Mouse (Mus musculus) ES-Bruce4 (cell line): ENCODE data around the gene Ids. TPM values are rescaled to one million over a fixed set of nuclear protein-coding genes. Genes with fewer than 3 reads are reported as not detected.
"Not testable (repeated sequence)": the region's sequence is repeated elsewhere in the genome, so short reads cannot be mapped to it uniquely, and the experiment has no call there.

Experiments used
- H3K27ac ChIP-seq: 2 replicates; pipeline ENCODE4 v1.5.1; 2012; ENCODE audit warnings: low read length, inconsistent platforms; ENCODE audit not compliant: insufficient read depth
- H3K27me3 ChIP-seq: 2 replicates; pipeline ENCODE4 v1.6.1; 2012; ENCODE audit warnings: mild to moderate bottlenecking, low read length, inconsistent platforms; ENCODE audit not compliant: control insufficient read depth, poor library complexity, insufficient read depth, severe bottlenecking
- H3K36me3 ChIP-seq: 2 replicates; pipeline ENCODE4 v1.6.1; 2012; ENCODE audit warnings: inconsistent platforms, mild to moderate bottlenecking, low read length, moderate library complexity; ENCODE audit not compliant: control insufficient read depth, poor library complexity, insufficient read depth, severe bottlenecking
- H3K4me1 ChIP-seq: one replicate; pipeline ENCODE4 v1.8.1; 2011; ENCODE audit warnings: low read length; ENCODE audit not compliant: control insufficient read depth, insufficient read depth
- H3K4me3 ChIP-seq: 2 replicates; pipeline ENCODE4 v1.5.1; 2011; ENCODE audit warnings: low read depth, mild to moderate bottlenecking, low read length
- H3K9ac ChIP-seq: 2 replicates; pipeline ENCODE4 v1.6.1; 2012; ENCODE audit warnings: low read depth, mild to moderate bottlenecking, inconsistent platforms; ENCODE audit not compliant: poor library complexity, severe bottlenecking
- H3K9me3 ChIP-seq: replicated peaks from 2 replicates; pipeline ENCODE4 v1.6.1; 2012; ENCODE audit warnings: mild to moderate bottlenecking, low read length, inconsistent platforms; ENCODE audit not compliant: control insufficient read depth, poor library complexity, insufficient read depth, severe bottlenecking
- CTCF ChIP-seq: IDR thresholded peaks from one replicate; pipeline ENCODE4 v1.8.1; 2011; ENCODE audit warnings: low read depth, low read length
- EP300 ChIP-seq: IDR thresholded peaks from 2 replicates; pipeline ENCODE4 v1.6.1; 2011; ENCODE audit warnings: low read depth, low read length; ENCODE audit not compliant: insufficient read depth
- POLR2A ChIP-seq: IDR thresholded peaks from one replicate; pipeline ENCODE4 v1.8.1; 2011; ENCODE audit warnings: low read length; ENCODE audit not compliant: insufficient read depth
- polyA plus RNA-seq: library from polyadenylated mRNA; stranded (reverse); fragments of >200 nt; gene quantifications from 2 replicates; pipeline ENCODE4 v1.2.4, GENCODE M21; 2011; ENCODE audit warnings: low read depth; ENCODE audit not compliant: missing spikeins, insufficient read depth, insufficient read length

Gene Ids
- 18.3 and 19.0 TPM in 2 replicates for polyA plus RNA-seq

DNA sequence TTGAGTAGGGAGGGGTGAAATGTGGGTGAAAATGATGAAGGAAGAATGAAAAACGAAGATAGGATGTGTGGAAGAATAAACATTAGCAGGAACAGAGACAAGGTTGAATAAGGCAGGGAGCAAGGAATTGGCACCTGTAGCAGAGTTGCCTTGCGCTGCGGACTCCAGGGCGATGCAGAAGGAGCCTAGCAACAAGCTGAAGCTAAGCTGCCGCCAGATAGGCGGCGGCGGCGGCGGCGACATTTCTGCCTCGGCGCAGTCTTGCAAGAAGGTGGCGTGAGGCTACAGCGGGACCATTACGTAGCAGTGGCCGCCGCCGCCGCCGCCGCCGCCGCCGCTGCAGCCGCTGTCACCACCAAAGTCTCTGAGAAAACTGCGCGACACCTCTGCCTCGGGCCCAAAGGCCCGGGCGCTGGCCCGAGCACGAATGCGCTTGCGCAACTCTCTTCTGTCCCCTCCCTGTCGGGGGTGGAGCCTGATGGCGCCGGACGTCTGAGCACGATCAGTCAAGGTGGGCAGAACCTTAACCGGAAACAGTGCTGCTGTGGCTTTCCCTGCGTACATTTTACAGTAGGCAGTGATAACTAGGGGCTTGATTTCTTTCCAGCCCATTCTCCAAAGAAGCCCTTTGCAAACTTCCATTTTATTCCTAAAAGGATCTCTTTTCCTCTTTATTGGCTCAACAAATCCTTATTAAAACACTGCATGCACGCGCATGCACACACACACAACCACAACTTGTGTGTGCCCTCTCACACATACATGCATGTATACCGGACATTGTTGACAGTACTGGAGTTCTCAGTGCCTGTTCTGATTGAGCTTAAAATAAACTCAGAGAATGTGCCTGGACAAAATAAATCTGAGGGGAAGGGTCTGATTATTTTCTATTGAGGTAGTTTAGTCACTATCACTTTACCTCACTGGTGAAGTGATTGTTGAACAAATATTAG lies at the start of gene Ids:
Gene Ids, minus strand, starts transcription at position 424 of the 953 bp plus-strand sequence.
- H3K9ac ChIP-seq = peak within 1 kb of the TSS; percentile 37
- H3K27me3 ChIP-seq = no peaks in the 10 kb centered on the region
- no peaks in the 10 kb centered on the region for H3K9me3 ChIP-seq
- TF ChIP-seq CTCF = no peak
- TF ChIP-seq POLR2A = no peak
- TF ChIP-seq EP300 = no peak
- no peaks in the 10 kb centered on the region for H3K4me1 ChIP-seq
- H3K27ac ChIP-seq = no peak within 1 kb of the TSS
- H3K36me3 ChIP-seq = no peaks in the 10 kb centered on the region
- peak within 1 kb of the TSS; percentile 48 for H3K4me3 ChIP-seq

DNA sequence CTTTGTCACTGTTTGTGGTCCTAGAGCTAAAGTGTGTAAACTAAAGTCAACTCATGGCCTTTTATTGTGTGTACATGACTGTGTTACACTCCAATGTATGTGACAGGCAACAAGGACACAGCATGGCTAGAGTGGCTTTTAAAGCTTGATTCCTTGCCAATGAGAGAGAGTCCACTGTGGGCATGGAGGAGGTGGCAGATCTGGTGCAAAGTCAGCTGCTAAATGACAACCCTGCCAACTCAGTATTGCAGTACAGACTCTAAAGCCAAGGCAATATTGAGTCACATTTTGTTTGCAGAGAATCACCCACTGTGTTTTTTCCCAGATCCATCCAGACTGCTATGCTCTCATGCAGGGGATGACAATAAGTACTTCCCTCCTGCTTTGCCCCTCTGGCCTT lies 27.8 kb upstream of the Ids start:
- not testable (repeated sequence) for H3K4me3 ChIP-seq, H3K9ac ChIP-seq, H3K36me3 ChIP-seq, H3K27ac ChIP-seq, H3K9me3 ChIP-seq, H3K4me1 ChIP-seq, H3K27me3 ChIP-seq

DNA sequence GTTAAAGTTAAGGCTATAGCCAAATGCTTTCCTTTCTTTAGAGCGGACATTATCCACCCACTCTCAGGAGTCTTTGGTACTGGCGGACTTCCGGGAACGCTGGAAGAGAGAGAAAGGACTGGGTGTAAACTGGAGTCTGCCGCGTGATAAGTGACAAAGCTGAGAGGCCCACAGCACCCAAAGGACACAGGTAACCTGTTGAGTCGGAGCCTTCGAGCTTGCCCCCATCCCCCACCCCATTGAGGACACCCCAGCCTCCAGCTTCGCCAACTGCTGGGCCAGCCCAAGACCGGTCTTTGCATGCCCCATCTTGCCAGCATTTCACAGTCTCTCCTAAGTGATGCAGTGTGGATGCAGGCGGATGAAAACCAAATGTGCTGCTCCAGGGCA lies 21.1 kb upstream of the Ids start:
- Histone ChIP-seq H3K27ac (0 out of 2 replicates have a peak overlapping the region, but pooled peaks have one; percentile 19), H3K36me3 (peaks cover 6% of the 10 kb centered on the region; the same call in 1 of the 2 replicates), H3K4me3 (peak overlapping the region; percentile 96), H3K4me1 (no peaks in the 10 kb centered on the region), H3K9me3 (no peaks in the 10 kb centered on the region), H3K9ac (peak overlapping the region; percentile 70), H3K27me3 (no peaks in the 10 kb centered on the region)
- TF ChIP-seq POLR2A (no peak), EP300 (no peak), CTCF (no peak)

DNA sequence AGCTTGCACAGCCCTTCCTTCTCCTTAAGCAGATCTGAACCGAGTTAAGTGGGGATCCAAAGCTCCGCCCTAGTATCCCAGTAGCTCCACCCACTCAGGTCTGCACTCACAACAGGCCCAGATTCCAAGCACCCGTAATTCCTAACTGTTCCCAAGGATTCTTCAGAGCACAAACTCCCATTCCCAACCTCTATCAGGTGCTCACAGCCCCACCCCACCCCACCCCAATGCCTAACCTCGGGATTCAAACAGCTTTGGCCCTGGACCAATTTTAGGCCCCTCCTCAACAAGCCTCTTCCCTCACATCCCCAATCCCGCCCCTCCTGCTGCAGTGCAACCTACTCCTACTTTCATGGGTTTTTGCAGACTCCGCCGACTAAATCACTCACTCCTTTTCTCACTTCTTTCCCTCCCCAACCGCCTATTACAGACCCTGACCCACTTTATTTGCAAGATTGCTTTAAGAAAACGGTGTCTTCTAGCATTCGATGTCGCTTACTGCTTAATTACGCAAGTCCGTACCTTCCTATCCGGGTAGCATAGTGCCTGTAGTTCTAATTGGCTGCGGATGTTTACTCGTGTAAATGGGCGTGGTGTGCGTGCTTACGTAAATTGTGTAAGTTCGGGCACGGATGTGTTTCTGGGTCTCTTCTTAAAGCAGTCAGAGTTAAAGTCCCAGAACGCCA lies 20.5 kb upstream of the Ids start, which contains the start of gene 1110012L19Rik:
Gene 1110012L19Rik, plus strand, starts transcription at position 602 of the 686 bp plus-strand sequence.
- no peaks in the 10 kb centered on the region for H3K4me1 ChIP-seq
- H3K27me3 ChIP-seq = no peaks in the 10 kb centered on the region
- peaks cover 6% of the 10 kb centered on the region; the same call in 1 of the 2 replicates for H3K36me3 ChIP-seq
- H3K27ac ChIP-seq = 0 out of 2 replicates have a peak within 1 kb of the TSS, but pooled peaks have one; percentile 19
- H3K9ac ChIP-seq = peak within 1 kb of the TSS; percentile 70
- TF ChIP-seq EP300 (no peak), POLR2A (no peak), CTCF (no peak)
- peak within 1 kb of the TSS; percentile 96 for H3K4me3 ChIP-seq
- H3K9me3 ChIP-seq = no peaks in the 10 kb centered on the region

DNA sequence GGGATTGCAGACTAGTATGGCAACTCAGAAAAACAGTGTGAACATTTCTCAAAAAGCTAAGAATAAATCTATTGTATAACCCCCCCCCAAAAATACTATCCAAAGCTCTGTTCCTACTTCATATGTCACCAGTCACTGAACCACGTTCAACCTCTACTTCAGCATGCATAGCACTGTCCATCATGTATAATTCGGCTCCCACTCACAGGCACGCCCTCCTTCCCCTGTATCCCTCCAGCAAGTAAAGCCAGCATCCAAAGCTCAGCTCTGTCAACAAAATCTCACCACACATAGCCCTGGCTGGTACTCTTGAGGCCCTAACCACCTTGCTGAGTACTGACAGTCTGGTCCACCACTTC lies 20.0 kb upstream of the Ids start:
- Histone ChIP-seq H3K27ac (no peak overlapping the region), H3K9me3 (no peaks in the 10 kb centered on the region), H3K4me3 (peak overlapping the region; percentile 96), H3K27me3 (no peaks in the 10 kb centered on the region), H3K4me1 (no peaks in the 10 kb centered on the region), H3K9ac (no peak overlapping the region), H3K36me3 (peaks cover 6% of the 10 kb centered on the region; the same call in 1 of the 2 replicates)
- TF ChIP-seq POLR2A = no peak
- no peak for TF ChIP-seq CTCF
- TF ChIP-seq EP300 = no peak

DNA sequence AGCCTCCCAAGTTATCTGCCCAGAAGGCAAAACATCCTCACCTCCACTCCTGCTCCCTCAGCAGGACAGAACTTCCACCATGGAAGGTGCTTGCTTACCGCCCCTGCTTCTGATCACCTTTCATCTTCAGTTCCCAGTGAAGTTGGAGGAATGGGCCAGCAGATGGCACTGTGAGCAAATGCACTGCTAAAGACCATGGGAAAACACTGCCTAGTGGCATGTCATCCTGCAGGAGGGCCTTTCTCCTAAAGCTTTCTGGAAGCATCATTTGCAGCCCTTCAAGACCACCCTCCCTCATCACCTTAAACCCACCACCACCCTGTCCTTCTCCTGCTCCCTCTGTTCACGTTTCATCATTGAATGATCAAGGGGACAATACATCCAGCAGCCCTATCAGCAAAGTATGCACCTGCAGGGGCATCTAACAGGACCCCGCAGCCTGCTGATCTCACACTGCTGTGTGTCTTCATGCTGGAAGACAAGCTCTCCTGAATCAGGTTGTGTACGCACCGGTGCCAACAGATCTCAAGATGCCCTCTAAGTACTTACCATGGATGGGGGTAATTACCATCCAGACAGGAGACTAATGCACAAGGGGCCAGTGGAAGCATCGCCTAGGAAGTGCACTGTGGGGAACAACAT lies 9.7 kb upstream of the Ids start:
- H3K36me3 ChIP-seq, H3K9me3 ChIP-seq, H3K9ac ChIP-seq, H3K27ac ChIP-seq, H3K4me1 ChIP-seq, H3K4me3 ChIP-seq, H3K27me3 ChIP-seq: not testable (repeated sequence)

DNA sequence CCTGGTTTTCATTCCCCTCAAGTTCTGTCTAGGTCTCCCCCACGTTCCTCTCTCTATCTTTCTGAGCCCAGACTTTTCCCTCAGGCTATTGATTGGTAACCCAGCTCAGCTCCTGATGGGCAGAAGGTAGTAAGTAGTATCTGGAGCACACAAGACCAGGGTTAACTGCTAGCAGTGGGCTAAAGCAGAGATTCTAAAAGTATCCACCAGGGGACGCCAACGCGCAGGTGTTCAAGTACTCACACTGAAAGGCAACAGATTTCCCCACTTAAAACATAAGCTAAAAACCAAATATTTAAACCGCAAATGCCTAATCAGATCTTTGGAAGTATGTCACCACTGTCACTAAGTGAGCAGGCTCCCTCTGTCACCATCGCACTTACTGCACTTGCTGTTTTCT lies 4.9 kb upstream of the Ids start:
- H3K27ac ChIP-seq, H3K4me3 ChIP-seq, H3K4me1 ChIP-seq, H3K27me3 ChIP-seq, H3K36me3 ChIP-seq, H3K9ac ChIP-seq, H3K9me3 ChIP-seq: not testable (repeated sequence)
